Mouse (Mus musculus) left cerebral cortex, postnatal 36 days (tissue): Measurements from ENCODE around the gene Fam173a. TPM values are rescaled to one million over a fixed set of nuclear protein-coding genes. Genes with fewer than 3 reads are reported as not detected.

Experiments used
- DNase-seq, 2 experiments: peaks; one replicate each; pipeline ENCODE4 v3.0.0; 2021 to 2022; ENCODE audit warnings: low spot score in 2 of 2, mixed read lengths in 1 of 2
- intact Hi-C: fragments of 180-260 bp; cut with DNase I; formaldehyde crosslinking; loops from one replicate; pipeline ENCODE4 v1.15.1; 2025
- total RNA-seq, 2 experiments: library from RNA; stranded (reverse); gene quantifications; 2 replicates each; pipeline ENCODE4 v1.2.3; 2021

Gene Fam173a
- 10 to 100 TPM; 81.2 to 81.7 TPM for total RNA-seq

DNA sequence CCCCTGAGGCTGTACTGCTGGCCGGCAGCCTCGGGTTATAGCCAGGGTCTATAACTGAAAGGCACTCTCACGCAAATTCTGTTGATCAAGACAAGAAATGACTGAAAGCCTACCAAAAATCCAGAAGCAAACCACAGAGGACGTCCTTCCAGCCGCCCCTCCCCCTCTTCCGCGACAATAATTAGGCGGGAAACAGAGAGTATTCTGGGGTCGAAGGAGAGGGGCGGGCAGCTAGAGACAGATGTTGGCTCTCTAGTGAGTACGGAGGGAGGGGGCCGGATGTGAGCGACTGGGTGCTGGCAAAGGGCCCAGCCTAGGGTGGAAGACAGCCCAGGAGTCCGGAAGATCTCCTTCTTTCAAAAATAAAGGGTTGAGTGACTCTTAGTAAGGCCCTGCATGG lies at the start of gene Fam173a:
Fam173a (minus strand) TSS at position 287 of the 400 bp plus-strand sequence.
- peak; percentile 54 to 69 for DNase-seq
- intact Hi-C loops = loop anchor here (5.0 kb wide), 1 partner anchor 315 kb away; no protein-coding TSS in a partner anchor

DNA sequence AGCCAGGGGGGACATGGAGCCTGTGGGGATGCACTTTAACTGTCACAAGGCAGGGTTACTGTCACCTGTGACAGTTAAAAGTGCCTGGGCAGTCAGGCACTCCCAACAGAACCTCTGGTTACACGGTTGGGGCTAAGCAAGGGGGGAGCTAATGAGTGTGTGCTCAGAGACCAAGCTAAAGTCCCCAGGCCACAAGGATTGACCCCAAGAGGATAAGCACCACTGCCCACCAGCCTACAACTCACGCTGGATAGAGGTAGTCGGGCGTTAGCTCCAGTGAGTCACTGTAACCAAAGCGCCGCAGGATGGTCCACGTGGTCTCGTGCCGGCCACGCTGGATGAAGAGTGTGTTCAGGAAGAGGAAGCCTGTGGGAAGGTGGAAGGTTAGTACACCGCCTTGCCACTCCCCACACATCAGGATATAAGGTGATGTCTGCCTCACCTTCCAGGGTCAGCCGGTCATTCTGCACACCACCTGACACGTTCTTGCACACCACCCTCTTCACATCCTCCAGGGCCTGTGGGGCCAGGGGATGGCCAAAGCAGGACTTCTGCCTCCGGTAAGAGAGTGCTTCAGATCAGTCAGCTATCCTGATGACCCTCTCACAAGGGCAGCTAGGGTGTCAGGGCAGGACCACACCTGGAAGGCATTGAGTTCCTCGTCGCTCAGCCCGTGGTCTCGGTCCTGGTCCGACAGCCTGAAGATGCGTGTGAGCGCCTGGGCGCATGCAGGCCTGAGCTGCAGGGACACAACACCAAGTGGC lies 48.6 kb upstream of the Fam173a start, which contains the start of gene Gm20683:
Gm20683 (minus strand) TSS at position 647 of the 764 bp plus-strand sequence.
- intact Hi-C loops = no loop called here
- no peak for DNase-seq

DNA sequence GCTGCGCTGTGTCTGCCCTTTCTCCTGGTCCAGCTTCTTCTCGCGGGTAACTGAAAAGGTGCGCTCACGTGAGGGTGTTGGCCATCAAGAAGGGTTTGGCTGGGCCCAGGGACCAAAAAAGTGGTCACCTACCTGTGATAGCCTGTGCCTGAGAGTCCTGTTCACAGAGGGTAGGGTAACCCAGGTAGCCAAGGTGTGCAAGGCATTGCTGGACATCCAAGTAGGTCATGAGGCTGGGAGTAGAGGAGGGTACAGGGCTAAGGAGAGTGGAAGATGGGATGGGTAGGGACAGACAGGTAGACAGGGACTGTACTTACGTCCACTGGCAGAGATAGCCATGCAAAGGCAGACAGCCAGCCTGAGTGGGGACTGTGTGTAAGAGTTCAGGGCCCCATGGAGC lies 47.8 kb upstream of the Fam173a start:
- intact Hi-C loops = no loop called here
- no peak for DNase-seq

DNA sequence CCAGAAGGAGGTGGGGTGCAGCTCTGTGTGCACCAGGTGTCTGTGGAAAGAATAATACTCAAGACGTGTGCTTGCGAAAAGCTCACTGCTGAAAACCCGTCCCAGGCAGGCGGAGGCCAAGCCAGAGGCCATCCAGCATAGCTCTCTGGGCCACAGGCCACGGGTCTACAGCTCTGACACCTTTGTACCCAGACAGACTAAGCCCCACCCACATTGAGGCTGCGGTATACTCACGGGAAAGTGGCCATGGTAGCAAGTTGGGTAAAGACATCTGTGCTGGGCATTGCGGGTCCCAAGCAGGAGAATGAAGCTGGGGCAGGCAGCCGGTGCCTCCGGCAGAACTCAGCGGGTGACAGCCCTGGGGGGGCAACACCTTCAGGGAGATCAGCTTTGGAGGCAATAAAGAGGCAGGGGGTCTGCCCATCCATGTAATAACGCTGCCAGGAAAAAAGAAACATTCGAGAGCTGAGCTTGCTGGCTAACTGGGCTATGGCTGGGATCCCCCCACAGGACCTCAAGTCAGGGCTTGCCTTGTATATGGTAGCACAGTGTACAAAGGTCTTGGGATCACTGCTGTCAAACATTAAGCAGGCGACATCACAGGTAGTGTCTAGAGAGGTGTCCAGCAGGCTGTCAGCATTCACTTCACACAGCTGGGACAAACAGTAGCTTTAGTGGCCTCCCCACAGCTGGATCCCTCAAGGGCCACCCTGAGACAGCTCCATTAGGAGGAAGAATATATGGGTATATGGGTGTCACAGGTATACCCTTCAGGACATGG lies 46.9 kb upstream of the Fam173a start:
- DNase-seq = no peak
- intact Hi-C loops = no loop called here

DNA sequence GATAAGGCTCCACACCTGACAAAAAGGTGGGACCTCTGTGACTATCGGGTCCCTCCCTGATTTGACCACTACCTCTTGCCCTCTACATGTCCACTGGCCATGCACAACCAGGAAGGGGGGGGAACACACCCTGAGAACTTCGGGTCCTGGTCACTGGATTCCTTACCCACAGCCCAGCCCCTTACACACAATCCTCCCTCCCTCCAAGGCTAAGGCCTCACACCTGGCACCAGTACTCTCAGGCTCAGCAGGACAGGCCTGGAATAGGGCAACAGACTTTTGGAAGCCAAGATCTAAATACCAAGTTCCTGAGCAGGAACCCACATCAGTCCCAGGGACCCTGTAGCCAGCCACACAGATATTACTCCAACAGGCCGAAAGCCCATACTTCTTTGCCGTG lies 46.2 kb upstream of the Fam173a start:
- intact Hi-C loops = no loop called here
- DNase-seq = no peak

DNA sequence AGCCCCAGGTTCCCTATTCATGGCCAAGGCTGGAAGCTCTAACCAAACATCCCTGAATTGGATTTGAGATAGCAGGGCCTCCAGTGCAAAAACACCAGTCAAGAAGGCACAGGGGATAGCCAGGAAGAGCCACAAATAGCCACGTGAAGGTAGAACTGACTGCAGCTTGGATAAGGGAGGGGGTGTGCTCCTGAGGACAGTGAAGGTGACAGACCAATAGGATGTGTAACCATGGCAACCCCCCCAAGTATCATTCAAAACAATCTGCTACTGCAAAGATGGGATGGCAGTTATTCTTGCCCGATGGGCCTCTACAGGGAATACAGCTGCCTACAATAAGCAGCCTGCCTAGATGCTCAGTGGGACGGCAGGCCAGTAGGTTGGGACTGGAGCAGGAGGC lies 44.8 kb upstream of the Fam173a start:
- DNase-seq = no peak

DNA sequence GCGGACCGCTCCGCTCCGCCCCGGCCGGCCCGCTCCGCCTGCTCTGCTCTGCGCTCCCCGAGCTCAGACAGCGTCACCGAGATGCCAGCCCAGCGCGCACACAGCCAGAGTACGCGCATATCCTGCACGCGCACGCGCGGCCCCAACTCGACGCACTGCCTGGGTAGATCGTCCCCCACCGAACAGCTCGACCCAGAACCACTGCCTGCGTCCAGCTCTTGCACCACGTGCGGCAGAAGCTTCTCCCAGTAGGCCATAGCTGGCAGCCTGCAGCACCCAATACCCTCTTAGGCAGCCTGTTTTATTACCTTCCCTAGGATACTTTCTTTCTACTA lies 44.3 kb upstream of the Fam173a start, which contains the start of gene Rhbdl1:
Rhbdl1 (minus strand) TSS at position 220 of the 335 bp plus-strand sequence.
- intact Hi-C loops = no loop called here
- DNase-seq = peak; percentile 86 to 87

More for the DNA sequence above, 44.8 kb upstream of the Fam173a start:
- intact Hi-C loops = no loop called here

DNA sequence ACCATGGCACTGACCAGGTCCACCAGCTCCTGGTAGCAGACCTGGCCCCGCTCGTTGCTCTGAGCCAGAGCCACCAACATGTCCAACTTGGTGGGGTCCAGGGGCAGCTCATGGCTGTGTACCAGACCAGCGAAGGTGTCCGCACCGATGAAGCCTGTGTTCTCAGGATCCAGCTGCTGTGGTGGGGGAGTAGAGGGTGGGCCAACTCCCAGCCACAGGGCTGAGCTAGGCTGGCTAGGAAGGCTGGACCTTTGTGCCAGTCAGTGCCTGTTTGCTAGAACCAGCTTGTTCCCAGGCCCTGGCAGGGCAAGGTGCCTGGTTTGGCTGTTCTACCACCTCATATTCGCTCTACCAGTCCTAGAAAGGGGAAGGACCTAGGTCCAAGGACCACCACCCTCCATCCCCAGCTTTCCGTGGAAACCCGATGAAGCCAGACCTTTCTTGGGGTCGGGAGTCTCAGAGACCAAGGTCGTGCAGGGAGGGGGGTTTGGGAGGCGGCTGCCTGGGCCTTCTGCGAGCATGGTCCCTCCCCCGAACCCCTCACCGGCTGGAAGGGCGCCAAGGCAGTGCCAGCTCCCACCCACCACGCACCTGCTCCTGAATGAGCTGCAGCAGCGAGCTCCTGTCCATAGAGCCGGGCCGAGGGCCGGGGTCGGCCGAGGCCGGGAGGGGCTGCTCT lies 43.8 kb upstream of the Fam173a start:
- DNase-seq = no peak
- intact Hi-C loops = no loop called here

DNA sequence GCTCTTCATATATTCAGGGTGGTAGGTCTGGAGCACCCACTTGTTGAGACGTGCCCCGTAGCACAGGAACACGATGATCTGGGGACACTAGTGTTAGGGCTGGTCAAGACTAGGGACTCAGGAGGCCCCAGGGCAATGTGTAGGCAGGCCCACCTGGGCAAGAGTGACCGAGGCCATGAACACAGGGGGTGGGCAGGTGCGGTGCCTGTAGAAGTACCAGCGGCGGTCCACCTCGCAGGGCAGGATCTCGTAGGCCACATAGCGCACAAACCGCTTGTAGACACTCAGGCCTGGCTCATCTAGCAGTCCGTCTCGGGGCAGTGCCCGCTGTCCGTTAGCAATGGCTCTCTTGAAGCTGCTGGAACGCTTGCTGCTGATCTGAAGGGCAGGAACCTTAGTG lies 43.1 kb upstream of the Fam173a start:
- intact Hi-C loops = no loop called here
- no peak for DNase-seq

DNA sequence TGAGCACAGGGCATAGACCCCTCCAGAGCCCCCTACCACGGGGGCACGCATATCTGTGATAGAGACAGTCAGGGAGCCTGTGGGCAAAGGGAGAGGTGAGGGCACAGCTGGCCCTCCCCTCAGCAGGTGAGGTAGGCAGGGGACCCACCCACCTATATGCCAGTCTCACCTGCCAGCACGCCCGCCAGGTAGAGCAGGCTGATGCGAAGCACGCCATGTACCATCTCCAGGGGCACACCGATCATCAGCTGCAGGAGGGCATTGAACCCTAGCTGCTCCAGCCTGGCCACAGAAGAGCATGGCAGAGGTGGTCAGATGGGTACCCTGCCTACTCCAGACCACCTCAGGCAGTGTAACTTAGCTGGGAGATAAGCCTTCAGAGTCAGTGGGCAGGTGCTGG lies 42.6 kb upstream of the Fam173a start:
- intact Hi-C loops = no loop called here

DNA sequence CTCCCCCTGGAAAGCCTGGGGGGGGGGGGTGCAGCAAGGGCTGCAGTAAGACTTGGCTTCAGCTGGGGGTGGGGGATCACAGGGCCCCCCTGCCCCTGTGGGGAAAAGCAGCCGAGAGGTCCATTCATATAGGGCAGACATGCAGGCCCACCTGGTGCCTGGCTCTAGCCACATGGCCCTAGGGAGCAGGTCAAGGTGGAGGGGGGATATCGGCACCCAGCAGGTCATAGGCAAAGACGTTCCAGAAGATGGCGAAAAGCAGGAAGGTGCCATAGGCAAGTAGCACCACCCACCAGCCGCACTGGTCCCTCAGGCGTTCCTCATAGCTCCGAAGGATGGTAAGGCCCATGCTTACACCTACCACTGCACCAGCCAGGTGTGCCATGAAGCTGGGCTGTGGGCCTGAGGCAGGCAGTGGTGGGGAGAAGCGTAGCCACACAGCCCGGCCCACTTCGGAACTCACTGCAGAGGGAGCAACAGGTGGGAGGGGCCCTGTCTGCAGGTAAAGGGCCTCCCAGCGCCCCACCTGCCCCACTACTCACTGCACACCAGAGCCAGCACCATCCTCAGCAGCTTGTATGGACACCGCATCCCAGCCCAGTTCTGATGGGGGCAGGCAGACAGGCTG lies 42.0 kb upstream of the Fam173a start:
- DNase-seq = no peak
- intact Hi-C loops = no loop called here

More for the DNA sequence above, 42.6 kb upstream of the Fam173a start:
- no peak for DNase-seq

DNA sequence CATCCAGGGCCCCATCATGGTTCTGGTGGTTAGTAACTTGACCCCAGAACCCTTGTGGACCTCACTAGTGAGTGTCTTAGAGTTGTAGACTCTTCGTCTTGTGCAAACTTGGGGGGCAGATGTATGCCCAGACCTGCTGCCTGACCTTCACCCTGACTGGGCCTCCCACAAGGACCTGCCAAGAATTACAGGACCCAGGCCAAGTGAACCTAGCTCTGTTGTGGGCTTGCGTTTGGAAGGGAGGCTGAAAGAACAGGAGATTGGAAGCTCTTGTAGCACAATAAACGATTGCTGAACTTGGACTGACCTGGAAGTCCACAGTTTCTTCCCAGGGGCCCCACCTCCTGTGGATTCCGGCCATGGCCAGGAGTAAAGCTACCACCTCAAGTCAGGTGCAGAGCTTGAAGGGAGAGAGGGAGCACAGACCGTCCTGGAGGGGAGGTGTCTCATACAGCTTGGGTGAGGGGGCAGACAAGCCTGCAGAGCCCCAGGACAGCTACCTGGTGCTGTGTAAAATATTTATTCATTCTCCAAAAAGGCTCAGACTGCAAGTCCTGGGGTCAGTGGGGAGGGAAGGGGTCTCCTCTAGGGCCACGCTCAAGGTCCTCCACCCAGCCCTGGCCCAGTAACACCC lies 41.4 kb upstream of the Fam173a start:
- DNase-seq = no peak
- intact Hi-C loops = no loop called here

DNA sequence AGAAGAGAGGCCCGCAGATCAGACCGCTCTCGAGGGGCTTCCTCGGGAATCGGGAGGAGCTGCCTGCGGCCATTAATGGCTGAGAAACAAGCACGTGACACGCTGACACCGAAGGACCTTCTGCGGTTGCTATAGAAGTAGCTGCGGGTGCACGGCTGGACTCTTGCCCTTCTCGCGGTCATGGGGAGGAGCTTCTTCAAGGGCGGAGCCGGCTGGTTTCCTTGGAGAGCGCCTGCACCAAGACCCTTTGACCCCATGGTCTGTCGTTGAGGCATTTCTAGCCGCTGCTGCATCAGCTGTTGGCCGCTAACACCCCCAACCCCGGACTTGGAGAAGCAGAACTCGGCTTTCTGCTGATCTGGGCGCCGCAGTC lies 40.6 kb upstream of the Fam173a start, which contains the start of gene Stub1:
Stub1 (minus strand) TSS at position 114 of the 373 bp plus-strand sequence.
- intact Hi-C loops = no loop called here
- DNase-seq = peak; percentile 87

DNA sequence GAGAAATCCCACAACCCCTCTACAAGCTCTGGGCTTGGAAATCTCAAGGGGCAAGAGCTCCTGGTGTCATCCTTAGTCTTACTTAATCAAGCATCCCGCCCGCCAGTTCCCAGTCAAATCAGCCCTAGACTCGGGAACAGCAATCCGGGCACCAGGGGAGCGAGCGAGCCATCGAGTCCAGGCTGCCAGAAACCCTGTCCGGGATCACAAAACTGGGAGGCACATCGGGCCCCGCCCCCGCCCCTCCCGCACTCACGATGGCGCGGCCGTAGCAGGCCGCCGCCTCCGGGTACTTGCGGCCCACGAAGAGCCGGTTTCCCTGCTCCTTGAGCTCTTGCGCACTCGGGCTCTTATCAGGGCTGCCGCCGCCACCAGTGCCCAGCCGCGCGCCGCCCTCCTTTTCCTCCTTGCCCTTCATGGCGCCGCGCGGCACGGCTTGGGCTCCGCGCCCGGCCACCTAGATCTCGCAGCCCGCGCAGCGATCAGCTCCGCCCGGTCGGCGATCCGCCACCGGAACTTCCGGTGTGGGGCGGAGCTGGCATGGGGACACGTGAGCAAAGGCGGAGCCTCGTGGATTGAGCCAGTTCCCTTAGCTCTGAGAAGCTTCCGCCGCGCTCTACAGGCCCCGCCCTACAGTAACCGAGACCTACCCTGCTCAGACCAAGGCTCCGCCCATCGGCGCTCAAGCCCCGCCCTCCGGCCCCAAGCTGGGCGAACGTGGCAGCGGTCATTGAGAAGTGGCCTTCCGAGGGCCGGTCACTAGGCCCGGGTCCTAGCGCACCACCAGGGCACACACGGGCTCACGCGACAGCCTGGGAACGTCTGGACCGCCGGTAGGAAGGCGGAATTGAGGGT lies 40.0 kb upstream of the Fam173a start:
- peak; percentile 98 for DNase-seq
- intact Hi-C loops = no loop called here

DNA sequence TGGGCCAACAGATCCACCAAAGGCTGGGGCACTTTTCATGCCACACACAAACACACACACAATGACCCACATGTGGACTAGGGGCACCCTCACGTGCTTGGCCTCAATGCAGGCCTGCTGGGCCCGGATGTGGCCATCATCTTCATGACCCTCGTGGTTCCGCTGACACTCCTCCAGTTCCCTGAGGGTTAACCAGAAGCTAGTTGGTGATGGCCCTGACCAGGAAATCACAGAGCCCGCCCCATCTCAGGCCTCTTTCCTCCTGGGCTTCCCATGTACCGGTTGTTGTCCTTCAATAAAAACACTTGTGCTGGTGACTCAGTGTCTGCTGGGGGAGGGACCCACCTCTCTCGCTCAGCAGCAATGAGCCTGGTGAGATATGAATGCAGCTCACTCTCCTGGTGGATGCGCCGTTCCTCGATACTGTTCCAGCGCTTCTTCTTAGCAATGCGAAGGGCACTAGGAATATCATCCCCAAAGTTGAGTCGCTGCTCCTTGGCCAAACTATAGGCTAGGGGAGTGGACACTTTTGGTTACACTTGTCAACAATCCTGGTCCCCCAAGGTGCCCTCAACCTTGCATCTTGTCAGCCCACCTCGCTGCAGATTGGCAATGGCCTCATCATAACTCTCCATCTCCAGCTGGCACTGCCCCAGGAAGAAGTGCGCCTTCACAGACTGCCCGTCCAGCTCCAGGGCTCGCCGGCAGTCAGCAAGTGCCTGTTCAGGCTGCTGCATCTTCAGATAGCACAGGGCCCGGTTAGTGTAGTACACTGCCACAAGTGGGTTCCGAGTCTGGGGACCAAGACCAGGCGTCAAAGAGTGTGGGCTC lies 39.0 kb upstream of the Fam173a start:
- DNase-seq = no peak
- intact Hi-C loops = no loop called here

DNA sequence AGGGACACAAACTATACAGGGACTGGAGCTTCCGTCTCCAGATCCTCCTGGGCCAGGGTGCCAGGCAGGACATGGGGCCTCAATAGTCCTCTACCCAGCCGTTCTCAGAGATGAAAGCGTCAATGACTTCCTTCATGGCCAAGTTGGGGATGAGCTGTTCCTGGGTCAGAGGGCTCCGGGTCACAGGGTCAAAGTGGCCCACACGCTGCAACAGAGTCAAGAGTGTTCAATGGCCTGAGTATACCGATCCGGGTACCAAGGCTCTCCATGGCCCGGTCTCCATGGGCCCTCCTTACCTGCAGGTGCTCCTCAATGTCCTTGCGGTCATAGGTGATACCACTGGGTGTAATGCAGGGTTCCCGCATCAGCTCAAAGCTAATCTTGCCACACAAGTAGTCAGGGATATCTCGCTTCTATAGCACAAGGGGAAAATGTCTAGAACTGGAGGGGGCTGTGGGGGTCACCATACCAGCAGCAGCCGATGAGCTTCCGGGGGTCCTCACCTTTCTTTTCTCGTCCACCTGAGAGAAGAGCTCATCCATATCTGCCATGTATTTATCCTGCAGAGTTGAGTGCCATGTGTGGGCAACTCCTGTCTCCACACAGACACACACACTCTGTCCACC lies 38.2 kb upstream of the Fam173a start:
- intact Hi-C loops = no loop called here
- no peak for DNase-seq

DNA sequence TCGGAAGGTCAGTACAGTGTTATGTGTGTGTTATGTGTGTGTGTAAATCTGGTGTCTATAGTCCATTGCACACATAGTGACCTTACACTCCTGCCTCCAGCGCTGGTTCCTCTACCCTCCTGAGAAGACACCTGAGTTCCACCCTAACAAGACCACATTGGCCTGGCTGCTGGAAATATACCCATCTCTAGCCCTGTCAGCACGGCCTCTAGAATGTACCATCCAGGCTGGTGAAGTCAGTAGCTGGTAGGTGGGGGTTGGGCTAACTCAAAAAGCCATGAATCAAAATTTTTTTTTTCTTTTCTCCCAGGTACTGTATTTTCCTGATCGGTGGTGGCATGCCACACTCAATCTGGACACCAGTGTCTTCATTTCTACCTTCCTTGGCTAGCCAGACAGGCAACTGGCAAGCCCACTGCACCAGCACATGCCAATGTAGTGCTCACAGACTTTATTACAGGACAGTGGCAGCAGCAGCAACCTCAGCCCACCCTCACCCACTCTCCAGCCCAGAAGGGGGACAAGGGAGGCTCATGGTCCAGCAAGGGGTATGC lies 37.6 kb upstream of the Fam173a start:
- intact Hi-C loops = no loop called here
- DNase-seq = no peak
